Mouse (Mus musculus): Measurements from ENCODE around the gene Ypel2.

Ypel2 gene

DNA sequence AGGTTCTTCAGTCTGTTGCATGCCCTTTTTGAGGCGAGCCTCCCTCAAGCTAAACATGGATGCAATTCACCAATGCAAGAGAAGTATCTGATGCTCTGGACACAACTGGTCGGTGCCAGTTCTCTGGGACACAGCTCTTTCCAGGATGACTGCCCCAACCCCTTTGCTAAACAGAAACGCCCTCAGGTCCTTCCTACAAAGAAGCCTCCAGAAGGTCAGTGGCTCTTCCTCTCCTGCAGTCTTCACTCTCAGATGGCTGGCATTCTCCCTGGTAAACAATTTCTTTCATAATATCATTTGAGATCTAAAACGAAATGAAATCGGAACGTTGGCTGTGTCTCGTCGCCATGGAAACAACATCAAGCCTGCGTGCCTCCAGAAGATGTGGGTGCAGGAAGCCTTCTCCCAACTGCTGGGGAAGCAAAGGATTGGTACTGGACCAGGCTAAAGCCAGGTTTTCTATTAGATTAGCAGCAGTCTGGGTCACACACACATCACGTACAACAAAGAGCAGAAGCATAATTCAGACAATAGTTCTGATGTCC is 62.8 kb downstream of the Ypel2 start:
- peak; percentile 73 for DNase-seq (ENCODE audit: low spot score)

DNA sequence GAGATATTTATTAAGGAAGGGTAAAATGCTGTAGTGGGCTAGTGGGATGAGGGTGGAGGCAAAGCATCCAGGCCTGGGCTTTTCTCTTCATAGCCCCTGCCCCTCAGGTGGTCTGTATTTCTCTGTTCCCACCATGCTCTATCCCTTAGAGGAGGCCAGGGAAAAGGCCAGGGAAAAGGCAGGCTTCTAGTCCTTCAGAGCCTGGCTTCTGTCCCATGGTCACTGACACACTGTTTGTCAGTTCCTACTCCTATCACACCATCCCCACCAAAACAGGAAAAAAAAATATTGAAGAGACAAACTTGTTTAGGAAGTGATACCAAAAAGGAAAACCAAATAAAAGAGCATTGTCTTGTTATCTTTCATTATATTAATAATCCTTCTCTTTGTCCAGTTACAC is 63.5 kb downstream of the Ypel2 start:
- no peak for DNase-seq (ENCODE audit: low spot score)

DNA sequence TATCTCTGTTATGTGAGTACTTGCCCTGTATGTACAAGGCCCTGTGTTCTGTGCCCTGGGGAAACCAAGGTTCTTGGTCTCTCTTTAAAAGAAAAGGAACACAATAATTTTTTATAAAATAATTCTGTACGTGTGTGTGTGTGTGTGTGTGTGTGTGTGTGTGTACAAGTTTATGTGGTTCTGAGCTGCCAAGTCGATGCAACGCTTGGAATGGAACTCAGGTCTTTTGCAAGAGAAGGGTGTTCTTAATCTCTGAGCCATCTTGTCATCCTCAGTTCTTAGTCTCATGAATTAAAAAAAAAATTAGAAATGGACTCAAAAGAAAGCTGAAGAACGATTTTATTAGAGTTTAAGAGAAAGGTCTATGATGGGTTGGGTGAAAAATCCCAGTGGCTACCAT is 64.0 kb downstream of the Ypel2 start:
- DNase-seq (ENCODE audit: low spot score): no peak

DNA sequence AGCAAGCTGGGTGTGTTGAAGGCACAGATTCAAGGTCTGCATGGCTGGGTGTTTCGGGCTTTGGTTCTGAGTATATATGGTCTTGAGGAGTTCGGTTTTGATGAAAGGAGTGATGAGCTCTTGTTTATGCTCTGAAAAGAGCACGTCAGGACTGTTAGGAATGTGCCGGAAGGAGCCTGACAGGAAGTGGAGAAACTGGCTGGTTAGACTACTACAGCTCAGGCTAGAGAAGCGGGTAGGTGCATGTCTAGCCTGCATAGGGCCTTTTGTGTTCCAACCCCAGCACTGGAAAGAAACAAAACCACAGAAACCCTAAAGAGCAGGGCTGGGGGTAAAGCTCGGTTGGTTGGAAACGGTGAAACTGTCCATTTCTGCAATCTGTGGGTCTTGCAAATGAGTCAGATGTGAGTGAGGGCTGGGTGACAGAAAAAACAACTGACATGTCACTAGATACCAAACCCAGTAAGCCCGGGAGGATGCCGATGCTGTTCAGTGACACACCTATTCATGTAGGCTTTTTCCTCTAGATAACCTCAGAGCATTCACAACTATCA is 68.3 kb downstream of the Ypel2 start:
- no peak for DNase-seq (ENCODE audit: low spot score)

DNA sequence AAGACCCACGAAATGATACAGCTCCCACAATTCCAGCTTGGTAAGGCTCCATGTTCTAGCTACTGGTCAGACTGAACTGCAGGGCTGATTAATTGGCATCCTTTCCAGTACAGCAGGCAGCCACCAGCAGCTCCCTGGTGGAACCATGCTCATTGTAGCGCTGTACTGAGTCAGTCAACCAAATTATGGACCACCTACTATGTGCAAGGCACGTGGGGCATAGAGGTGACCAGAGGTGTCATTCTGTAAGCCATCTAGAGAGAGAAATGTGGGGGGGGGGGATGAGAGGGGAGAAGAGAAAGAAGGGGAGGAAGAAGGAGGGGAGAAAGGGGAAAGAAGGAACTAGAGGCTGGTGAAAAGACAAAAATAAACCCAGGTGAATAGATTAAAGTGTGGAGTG is 68.9 kb downstream of the Ypel2 start:
- DNase-seq (ENCODE audit: low spot score): no peak

DNA sequence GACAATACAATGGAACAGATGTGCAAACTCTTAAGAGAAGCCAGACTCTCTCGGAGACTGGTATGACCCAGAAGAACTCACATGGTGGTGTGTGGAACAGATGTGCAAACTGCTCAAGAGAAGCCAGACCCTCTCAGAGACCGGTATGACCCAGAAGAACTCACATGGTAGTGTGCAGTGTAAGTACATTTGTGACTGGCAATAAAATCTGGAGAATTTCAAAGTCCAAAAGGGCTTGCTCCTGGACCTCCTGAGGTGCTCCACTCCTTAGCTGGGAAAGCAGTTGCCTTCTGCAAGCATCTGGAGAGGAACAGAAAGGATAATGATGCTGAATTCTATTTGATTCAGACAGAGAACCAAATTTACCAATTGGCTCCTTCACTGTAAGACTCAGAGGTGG is 69.9 kb downstream of the Ypel2 start:
- DNase-seq (ENCODE audit: low spot score): no peak

DNA sequence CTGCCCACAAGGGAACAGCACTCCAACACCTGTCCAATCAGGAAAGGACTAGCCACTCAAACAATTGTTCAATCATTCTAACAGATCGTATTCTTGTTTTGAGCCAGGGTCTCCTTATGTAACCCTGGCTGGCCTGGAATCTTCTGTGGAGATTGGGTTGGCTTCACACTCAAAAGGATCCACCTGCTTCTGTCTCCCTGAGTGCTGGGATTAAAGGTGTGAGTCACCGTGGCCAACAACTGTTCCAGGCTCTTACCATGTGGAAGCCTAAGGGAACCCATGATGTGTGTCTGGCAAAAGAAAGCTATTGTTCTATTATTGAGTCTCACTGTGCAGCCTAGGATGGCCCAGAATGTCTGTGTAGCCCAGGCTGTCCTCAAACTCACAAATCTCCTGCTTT is 71.5 kb downstream of the Ypel2 start:
- no peak for DNase-seq (ENCODE audit: low spot score)

DNA sequence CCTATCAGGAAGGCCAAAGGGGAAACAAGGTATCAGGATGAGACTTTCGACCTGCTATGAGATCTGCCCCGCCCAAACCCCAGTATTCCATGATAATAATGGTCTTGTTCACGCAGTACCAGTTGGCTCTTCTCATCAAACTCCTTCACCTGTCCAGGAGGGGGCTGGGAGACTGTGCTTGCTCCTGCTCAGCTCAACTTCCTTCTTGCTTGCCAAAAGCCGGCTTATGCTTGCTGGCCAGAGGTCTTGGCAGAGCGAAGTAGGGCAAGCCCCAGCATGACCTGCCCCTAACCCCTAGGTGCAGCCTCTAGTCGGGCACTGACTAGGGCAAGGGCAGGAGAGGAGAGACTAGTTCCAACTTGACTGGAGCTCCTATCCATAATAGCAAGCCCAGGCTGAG is 72.2 kb downstream of the Ypel2 start:
- no peak for DNase-seq (ENCODE audit: low spot score)

DNA sequence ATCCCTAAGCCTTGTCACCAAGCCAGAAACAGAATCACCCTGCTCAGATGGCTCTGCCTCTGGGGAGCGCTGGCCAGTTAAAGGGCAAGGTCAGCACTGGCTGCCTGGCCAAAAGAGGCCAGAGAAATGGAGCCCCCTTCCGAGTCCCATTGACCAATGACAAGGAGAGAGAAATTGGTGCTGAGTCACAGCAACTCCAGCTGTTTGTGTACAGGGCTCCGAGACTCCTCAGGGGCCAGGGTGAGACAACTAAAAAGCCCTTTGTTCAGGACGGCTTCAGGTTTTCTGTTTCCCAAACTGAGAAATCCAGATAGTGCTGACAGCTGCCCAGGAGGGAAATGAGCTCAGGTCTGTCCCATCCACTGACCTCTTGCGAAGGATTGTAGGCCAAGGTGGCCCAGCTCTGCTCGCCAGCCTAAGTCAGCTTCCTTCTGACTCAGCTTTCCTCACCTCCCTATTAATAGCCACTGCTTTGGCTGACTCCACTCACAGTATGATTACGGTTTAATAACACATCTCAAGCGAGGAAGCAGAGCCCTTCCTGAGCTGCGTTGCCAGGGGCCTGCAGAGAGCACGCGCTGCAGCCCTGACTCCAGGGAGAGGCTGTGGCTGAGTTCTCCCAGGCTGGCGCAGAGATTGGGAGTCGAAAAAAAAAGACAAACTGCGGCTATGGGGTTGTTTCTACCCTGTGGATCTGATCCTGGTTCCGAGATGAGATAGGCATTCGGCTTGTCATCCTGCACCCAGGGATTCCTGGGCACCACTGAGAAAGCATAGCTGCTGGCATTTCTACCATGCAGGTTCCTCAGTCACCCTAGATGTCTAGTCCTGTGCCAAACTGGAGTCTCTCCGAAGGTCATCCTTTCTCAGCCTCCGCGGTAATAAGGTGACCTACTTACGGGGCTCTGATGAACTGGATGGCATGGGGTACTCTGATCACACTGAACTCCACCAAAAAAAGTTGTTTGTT is 73.1 kb downstream of the Ypel2 start:
- DNase-seq (ENCODE audit: low spot score): peak; percentile 19

DNA sequence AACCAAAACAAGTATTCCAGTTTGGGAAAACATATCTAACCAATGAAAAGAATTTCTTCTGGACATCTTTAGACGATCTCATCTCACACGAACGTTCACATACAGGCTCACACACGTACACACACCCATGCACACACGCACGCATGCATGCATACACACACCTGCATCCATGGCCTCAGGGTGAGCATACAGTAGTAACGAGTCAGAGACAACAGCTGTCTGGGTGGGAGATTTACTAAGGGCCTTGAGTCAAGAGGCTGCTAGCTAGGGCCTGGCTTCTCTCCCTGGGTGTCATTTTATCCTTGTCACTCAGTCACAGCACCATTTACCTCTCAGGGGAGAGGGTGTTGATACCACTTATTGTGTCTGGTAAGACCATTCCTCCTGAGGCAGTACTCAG is 74.0 kb downstream of the Ypel2 start:
- no peak for DNase-seq (ENCODE audit: low spot score)

DNA sequence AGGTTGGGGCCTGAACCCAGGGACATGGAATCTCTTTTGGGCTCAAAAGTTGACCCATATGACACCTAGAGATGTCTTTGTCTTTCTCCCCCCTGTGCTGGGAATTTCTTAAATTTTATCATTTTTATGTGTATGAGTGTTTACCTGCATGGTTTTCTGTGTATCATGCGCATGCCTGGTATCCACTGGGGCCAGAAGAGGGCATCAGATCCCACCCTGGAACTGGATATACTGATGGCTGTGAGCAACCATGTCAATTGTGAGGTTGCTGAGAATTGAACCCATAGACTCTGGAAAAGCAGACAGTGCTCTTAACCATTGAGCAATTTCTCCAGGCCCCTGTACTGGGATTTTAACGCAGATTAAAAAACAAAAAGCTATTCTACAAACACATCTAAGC is 76.0 kb downstream of the Ypel2 start:
- DNase-seq (ENCODE audit: low spot score): no peak

DNA sequence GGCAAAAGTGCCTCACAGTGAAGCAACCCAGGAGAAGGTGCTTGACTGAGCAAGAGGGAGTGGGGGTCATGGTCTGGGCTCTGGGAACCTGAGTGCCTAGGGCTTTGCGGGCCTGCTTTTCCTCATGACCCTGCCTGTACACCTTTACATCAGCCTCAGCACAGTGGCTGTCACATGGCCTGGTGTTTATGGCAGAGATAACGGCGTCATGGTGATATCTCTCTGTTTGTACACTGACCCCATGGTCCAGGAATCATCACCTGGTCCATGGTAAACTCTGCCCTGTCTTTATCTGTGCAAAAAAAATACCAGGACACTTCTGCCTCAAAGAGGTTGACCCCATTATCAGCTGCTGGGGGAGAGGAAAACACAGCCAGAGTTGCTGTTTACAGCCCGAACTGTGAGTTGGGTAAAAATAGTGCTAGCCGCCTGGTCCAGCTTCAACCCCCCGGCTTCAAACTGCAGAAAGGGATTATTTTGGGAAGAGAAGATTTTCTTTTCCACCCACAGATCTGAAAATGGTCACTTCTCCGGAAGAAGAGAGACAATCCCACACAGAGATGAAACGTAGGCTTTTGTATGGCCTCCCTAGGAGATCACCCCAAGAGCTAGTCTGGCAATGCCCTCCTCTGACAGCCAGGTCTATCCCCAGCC is 76.8 kb downstream of the Ypel2 start:
- DNase-seq (ENCODE audit: low spot score): no peak

DNA sequence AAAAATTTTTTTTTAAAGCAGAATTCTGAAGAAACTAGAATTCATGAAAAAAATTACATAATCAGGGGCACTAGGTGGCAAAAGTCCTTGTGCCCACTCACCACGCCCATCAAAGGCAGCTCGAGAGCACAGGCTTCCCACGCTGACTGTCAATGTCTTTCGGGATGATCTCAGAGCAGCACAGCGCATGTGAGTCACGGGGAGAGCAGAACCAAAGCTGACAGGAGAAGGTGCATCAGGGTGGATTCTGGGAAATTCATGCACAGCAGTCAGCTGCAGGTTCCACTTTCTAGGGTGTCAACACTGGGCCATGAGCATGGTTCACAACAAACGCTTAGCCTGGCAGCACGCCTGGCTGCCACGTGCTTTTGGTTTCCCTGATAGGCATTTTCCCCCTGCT is 79.2 kb downstream of the Ypel2 start:
- no peak for DNase-seq (ENCODE audit: low spot score)

DNA sequence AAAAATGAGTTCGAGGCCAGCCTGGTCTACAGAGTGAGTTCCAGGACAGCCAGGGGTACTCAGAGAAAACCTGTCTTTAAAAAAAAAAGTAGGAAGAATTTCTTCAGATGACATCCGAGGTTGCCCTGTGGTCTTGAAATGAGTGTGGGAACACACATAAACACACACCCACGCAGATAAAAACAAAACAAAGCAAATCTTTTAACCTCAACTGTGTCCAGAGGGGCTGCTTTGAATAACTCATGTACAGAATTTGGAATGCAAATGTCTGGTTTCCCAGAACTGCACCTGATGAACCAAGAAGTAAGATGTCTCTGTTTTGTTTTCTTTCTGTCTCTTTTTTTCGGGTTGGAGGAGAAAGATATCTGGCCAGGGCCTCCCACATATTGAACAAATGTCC is 83.3 kb downstream of the Ypel2 start:
- no peak for DNase-seq (ENCODE audit: low spot score)

DNA sequence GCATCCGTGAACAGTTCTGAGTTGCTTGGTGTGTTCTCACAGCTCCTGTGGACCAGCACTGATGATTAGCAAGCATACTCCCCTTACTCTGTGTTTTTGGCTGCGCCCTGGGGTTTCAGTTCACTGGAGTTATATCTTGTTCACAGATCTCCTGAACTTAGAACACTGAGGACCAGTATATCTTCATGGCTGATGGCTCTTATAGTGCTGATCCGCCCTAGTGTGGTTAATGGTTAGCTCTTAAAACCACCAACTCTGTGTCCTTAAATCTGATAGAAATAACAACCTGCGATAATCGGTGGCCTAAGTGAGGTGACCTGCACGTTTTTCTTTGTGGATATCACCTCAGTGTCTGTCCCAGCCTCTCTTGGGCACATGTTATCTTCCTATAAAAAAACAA is 84.5 kb downstream of the Ypel2 start:
- no peak for DNase-seq (ENCODE audit: low spot score)

DNA sequence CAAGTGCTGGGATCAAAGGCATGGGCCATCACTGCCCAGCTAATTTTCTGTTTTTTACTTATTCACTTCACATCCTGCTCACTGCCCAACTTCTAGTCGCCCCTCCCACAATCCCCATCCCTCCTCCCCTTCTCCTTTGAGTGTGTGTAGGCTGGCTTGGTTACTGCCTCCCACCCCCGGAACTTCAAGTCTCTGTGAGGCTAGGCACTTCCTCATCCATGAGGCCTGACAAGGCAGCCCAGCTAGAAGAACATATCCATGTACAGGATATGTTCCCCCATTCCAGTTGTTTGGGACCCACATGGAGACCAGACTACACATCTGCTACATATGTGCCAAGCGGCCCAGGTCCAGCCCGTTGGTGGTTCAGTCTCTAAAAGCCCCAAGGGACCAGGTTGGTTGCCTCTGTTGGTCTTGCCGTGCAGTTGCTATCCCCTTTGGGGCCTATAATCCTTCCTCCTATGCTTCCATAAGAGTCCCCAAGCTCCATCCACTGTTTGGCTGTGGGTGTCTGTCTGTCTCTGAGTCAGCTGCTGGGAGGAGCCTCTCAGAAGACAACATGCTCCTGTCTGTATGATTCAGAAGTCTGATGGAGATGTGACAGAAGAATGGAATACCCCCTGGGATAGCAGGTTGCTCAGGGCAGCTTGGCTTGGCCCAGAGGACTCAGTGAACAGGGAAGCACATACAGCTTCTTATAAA is 85.5 kb downstream of the Ypel2 start:
- DNase-seq (ENCODE audit: low spot score): no peak

DNA sequence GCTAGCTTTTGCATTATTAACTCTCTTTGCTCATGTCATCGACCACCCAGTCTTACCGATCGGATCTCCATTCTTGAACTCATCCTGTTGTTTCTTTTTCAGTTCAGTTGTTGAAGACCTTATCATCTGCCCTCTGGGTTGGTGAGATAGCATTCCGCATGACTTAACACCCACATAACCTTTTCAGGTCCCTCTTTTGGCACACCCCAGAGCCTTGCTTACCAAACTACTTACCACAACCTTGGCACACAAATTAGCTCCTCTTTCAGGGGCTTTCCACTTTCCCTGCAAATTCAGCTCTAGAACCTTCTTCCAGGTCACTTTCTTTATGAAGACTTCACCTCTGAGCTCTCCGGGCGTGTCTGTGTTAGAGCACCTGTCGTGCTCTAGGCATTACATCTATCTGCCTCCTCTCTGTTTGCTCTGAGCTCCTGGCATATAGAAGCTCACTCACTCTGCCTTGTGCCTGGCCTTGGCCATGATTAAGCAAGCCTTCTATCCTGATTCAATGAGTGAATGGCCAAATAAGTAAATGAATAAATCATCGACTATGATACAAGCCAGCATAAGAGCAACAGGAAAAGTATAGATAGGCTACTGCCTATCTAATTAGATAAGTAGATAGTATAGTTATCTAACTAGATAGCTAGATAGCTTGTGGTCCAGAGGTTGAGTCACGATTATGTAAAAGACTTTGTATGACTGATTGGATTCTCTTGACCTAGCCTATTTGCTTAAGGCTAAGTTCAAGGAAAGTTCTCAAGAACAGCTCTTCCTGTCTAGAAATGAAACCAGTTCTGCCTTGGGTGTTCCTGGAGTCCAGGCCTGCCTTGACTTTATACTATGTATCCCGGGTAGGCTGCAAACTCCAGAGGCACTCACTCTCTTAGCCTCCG is 86.5 kb downstream of the Ypel2 start:
- DNase-seq (ENCODE audit: low spot score): no peak

DNA sequence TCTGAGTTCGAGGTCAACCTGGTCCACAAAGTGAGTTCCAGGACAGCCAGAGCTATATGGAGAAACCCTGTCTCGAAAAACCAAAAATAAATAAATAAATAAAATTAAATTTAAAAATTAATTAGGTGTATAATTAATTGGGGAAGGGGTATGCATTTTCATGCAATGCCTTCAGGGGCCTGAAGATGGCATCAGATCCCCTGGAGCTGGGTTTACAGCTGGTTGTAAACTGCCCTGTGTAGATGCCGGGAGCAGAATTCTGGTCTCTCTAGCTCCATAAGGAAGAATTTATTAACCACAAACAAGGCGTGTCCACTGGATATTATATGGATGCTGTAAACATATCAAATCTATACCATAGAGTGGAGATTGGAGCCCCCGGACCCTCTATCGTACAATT is 87.2 kb downstream of the Ypel2 start:
- DNase-seq (ENCODE audit: low spot score): no peak

DNA sequence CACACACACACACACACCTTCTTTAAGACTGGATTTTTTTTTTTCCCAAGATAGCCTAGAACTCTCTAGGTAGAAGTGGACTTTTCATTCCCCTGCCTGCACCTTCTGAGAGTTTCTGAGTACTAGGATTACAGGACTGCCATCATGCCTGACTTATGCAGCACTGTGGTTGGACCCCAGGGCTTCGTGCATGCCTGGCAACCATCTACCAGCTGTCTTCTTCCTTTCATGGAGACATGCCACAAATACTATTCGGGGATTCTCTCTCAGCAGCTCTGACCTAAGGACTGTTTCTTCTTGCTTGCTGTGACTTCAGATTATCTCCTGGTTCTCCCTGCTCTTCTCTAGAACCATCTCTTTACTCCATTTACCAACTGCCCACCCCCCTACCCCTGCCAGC is 88.2 kb downstream of the Ypel2 start:
- no peak for DNase-seq (ENCODE audit: low spot score)

DNA sequence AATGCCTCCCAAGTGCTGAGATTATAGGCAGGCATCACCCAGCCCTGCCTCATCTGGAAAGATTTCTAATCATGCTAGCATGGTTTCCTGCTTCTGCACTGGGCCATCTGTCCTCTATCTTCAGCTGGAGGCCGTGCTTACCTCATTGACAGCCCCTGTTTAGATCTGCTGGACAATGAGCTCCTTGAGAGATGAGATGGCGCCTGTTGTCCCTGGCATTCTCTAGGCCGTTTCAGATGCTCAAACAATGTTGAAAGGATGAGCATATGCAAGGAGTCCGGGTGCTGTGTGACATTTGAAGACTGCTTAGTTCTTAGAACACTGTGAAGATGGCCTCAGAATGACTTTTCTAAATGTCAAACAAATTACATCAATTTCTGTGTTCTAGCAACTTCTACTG is 88.8 kb downstream of the Ypel2 start:
- DNase-seq (ENCODE audit: low spot score): no peak

DNA sequence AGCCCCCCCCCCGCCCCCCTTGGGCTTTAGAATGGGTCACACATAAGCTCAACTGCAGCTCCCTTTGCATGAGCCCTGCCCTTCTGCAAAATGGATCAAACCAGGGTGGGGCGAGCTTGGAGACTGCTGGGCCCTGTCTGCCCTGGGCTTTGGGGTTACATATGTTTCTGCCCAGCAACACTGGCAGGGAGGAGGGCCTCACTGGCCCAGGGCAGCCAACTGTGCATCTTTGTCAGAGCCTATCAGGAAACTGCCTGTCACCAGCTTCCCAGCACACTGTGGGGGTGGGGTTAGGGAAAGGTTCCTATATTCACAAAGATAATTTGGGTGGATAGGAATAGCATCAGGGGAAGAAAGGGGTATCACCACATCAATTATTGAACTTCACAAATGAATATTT is 95.1 kb downstream of the Ypel2 start:
- no peak for DNase-seq (ENCODE audit: low spot score)
